Mouse (Mus musculus) liver, embryonic 14 days (tissue): Measurements from ENCODE around the gene Olfr1284. TPM values are rescaled to one million over a fixed set of nuclear protein-coding genes. Genes with fewer than 3 reads are reported as not detected.

Source experiments
- polyA plus RNA-seq: library from polyadenylated mRNA; depleted of rRNA; stranded (reverse); fragments of >200 nt; gene quantifications from 2 replicates; pipeline ENCODE4 v1.2.3, GENCODE M21; 2012; rRNA removed

The Olfr1284 gene
- polyA plus RNA-seq, result not detected in 2 replicates

DNA sequence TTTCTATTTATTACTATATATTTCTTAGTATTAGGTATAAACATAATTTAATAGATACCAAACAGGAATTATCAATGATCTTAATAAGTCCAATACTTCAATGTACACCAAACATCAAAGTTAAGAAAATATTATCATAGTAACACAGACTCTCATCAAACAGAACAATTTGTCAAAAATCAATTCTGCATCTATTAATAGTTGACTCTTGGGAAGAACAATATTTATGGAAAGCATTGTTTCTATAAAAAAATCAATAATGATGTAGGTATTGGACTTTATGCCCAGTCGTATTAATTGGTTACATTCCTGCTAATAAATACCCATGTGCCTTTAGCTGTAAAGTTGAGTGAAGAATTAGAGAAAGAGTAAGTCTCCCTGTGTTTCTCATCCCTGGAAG lies at the start of gene Olfr1284:
TSS of gene Olfr1284 (plus strand) at position 301 of the 400 bp plus-strand sequence.

DNA sequence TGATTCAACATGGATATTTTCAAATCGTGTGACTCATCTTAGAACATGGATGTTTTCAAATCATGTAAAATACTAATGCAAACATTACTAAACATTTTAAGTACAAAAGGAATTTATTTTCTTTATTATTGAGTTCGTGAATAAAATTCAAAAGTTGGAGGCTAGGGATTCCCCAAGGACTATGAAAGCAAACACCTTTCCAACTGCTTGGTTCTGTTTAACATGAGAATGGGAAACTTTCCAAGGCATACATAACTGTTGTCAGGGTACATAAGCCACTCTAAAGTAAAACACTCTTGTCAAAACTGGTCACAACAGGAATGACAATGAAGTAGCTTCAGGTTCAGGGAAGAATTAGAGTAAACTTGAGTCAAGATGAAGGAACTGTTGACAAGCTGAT lies 49.1 kb upstream of the Olfr1284 start, which contains the start of gene Olfr1281:
TSS of gene Olfr1281 (plus strand) at position 301 of the 400 bp plus-strand sequence.

DNA sequence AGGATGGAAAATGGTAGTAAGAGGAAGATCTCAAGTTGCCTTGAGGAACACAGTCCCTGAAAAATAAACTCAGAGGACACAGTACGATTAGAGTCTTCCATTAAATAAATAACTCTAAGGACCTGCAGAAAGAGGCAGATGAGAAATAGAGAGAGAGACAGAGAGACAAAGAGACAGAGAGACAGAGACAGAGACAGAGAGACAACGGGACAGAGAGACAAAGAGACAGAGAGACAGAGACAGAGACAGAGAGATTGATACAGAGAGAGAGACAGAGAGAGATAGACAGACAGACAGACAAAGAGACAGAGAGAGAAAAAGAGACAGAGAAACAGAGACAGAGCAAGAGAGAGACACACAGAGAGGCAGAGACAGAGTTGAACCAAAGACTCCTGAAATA lies 39.3 kb upstream of the Olfr1284 start, which contains the start of gene Olfr1282:
TSS of gene Olfr1282 (minus strand) at position 101 of the 400 bp plus-strand sequence.

DNA sequence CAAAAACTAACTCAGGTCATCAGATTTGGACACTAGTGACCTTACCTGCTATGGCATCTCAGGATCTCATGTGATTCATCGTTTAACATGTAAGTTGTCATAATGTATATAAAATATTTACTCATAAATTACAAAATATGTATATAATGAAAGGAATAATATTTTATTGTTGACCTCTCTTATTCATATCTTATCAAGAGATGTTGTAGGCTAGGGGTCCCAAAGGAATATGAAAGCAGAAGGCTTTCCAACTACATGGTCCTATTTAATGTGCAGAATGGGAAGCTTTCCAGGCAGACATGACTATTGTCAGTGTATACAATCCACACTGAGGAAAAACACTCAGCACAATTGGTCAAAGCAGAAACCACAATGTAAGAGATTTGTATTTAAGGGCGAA lies 8.8 kb upstream of the Olfr1284 start, which contains the start of gene Olfr1283:
TSS of gene Olfr1283 (plus strand) at position 301 of the 400 bp plus-strand sequence.

DNA sequence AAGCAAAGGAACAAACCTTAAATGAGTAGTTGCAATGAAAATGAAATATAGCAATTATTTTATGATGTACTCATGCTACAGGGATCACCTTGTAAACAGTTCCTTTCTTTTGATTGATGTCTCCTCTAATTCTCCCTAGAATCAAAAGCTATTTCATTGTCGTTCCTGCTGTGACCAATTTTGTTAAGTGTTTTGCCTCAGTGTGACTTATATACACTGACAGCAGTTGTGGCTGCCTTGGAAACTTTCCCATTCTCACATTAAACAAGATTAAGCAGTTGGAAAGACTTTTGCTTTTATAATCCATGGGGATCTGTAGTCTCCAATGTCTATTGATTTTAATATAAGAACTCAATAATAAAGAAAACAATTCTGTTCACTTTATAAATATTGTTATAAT lies 47.6 kb downstream of the Olfr1284 start, which contains the start of gene Olfr1286:
TSS of gene Olfr1286 (minus strand) at position 185 of the 400 bp plus-strand sequence.

Other genes starting within 250 kb of the Olfr1284 start
- gene Gm15130, start 222.6 kb upstream of the Olfr1284 start, polyA plus RNA-seq, result not detected in 2 replicates
- not detected in 2 replicates for gene 4930430A15Rik, start 145.9 kb upstream of the Olfr1284 start, polyA plus RNA-seq
- not detected in 2 replicates for gene Olfr1275, start 140.2 kb upstream of the Olfr1284 start, polyA plus RNA-seq
- gene Olfr1276, start 121.0 kb upstream of the Olfr1284 start, polyA plus RNA-seq, result not detected in 2 replicates
- not detected in 2 replicates for gene Olfr1277, start 101.4 kb upstream of the Olfr1284 start, polyA plus RNA-seq
- not detected in 2 replicates for gene Olfr1278, start 85.4 kb upstream of the Olfr1284 start, polyA plus RNA-seq
- gene Olfr1279, start 74.9 kb upstream of the Olfr1284 start, polyA plus RNA-seq, result not detected in 2 replicates
- gene Olfr1280, start 61.5 kb upstream of the Olfr1284 start, polyA plus RNA-seq, result not detected in 2 replicates
- gene Olfr1281, start 49.0 kb upstream of the Olfr1284 start, polyA plus RNA-seq, result not detected in 2 replicates
- not detected in 2 replicates for gene Olfr1282, start 39.4 kb upstream of the Olfr1284 start, polyA plus RNA-seq
- gene Olfr1283, start 8.7 kb upstream of the Olfr1284 start, polyA plus RNA-seq, result not detected in 2 replicates
- not detected in 2 replicates for gene Olfr1286, start 47.6 kb downstream of the Olfr1284 start, polyA plus RNA-seq
- gene Olfr1287, start 73.6 kb downstream of the Olfr1284 start, polyA plus RNA-seq, result not detected in 2 replicates
- not detected in 2 replicates for gene Olfr1288, start 98.6 kb downstream of the Olfr1284 start, polyA plus RNA-seq
- not detected in 2 replicates for gene Olfr1289, start 105.3 kb downstream of the Olfr1284 start, polyA plus RNA-seq
- not detected in 2 replicates for gene Olfr1290, start 118.3 kb downstream of the Olfr1284 start, polyA plus RNA-seq
- not detected in 2 replicates for gene Olfr1291-ps1, start 121.7 kb downstream of the Olfr1284 start, polyA plus RNA-seq
- gene Olfr1293-ps, start 149.7 kb downstream of the Olfr1284 start, polyA plus RNA-seq, result not detected in 2 replicates
- not detected in 2 replicates for gene Olfr1294, start 164.8 kb downstream of the Olfr1284 start, polyA plus RNA-seq
- gene Olfr1295, start 194.2 kb downstream of the Olfr1284 start, polyA plus RNA-seq, result not detected in 2 replicates